Mouse (Mus musculus) neural tube, embryonic 10.5 days (tissue): ENCODE measurements around the gene Zfp811.
"Not testable (repeated sequence)": the region's sequence is repeated elsewhere in the genome, so short reads cannot be mapped to it uniquely, and the experiment has no call there.

ENCODE experiments used
- DNase-seq: peaks from one replicate; pipeline ENCODE4 v3.0.0-alpha.2; 2017; ENCODE audit warnings: low spot score; ENCODE audit errors: extremely low spot score

Zfp811 gene

GRCm38 (mm10) chr17:32809544-32810374 is at the start of gene Zfp811:
Zfp811 (minus strand) TSS chr17:32809931.
- DNase-seq: peak; percentile 75

- not testable (repeated sequence) for DNase-seq
These were observed 47.0 kb upstream of the Zfp811 start for GRCm38 (mm10) chr17:32856713-32857112.

DNA sequence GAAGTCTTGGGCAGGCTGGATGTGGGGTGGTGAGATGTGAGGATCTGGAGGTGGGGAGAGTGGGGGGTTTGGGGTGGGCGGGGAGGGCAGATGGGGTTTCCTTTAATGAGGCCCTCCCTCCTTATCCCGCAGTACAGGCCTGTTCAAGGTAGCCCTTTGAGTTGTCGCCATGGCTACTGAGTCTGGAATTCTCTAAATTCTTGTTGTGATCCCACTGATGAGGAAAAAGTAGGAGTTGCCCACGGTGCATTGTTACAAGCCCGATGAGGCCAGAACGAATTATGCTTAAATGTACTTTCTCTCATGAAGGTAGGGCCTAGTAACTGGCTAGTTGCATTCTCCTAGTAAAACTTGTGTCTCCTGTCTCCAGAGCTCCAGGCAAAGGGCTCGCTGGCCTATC is 41.9 kb upstream of the Zfp811 start:
- no peak for DNase-seq

DNA sequence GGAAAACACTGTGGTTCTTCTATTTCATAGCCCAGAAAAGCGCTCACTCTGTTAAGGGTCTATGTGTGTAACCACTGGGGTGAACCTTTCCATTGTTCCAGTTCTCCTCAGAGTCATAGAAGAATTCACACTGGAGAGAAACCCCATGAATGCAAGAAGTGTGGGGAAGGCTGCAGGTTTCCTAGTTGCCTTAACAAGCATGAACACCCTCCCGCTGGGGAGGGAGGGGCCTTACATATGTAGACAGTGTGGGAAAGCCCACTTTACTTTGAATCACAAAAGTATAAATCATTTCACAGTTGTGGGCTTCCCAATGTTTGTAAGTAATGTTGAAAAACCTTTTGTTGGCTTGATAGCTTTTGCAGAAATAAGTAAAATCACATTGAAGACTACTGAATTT is 31.7 kb upstream of the Zfp811 start:
- peak; percentile 17 for DNase-seq

GRCm38 (mm10) chr17:32839083-32839802 is 29.5 kb upstream of the Zfp811 start:
- DNase-seq: no peak

DNA sequence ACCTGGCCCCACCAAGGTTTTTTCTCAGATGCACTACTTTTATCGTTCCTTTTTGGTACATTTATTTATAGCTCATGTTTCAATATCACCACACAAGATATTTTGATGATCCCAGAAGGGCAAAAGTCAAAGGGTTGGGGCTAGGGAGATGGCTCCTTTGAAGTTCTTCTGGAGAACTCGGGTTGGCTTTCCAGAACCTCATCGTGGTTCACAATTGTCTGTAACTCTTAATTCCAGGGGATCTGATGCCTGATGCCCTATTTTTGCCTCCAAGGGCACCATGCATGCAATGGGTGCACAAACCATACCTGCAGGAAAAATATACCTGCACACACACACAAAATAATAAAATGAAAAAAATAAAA is 20.7 kb upstream of the Zfp811 start:
- no peak for DNase-seq

DNA sequence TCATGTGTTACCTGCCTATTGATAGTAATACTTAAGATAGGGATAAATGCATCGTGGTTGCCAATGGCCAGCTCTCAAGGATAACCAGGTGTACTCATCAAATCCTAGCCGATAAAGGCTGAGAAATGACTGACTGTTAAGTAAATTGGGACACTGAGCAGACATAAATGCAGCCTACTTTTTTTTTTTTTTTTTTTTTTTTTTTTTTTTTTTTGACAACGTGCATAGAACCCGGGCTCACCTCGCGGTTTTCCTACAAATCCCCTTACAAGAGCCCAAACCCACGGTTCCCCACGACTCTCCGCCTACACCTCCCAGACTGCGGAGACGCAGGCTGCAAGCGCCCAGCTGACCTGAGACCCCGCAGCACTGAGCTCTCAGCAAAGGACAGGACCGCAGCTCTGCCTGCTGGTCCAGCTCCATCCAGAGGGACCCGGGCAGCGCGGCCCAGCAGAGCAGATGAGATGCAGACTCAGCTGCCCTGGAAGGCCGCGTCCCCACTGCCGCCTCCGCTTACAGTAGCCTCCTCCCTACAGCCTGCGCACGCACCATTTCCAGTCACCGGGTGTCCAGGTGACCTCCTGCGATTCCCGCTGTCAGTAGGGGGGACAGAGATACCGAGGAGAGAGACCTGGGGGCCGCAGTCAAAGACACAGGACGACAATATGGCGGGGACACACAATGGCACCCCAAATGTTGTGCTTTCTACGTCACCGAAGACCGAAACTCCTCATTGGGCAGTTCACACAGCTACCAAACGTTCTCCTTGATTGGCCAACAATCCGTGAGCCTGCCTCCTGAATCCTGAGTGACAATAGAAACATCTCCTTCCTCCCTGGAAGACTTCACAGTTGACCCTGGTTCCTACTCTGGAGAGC is 20.0 kb upstream of the Zfp811 start, which contains the start of gene Zfp799:
Zfp799 (minus strand) TSS at position 722 of the 878 bp plus-strand sequence.
- DNase-seq: peak; percentile 81

- DNase-seq: no peak
These were observed 6.5 kb upstream of the Zfp811 start for GRCm38 (mm10) chr17:32816074-32816784.

DNA sequence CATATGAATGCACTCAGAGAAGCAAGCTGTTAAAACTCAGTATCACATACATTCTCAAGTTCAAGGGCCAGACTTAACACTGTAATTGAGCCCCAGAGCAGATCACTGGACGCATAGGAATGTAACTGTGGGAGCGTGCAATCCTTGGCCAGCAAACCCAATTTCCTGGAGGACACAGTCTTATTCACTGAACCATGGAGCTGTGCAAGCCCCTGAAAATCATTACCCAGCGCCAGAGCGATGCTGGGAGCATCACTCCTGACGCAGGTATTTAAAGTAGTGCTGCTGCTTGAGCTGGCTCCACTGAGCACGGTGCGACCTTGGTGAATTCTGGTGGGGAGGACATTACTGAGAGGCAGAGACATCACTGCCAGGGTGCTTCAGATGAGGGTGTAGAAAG is 4.4 kb upstream of the Zfp811 start:
- no peak for DNase-seq

DNA sequence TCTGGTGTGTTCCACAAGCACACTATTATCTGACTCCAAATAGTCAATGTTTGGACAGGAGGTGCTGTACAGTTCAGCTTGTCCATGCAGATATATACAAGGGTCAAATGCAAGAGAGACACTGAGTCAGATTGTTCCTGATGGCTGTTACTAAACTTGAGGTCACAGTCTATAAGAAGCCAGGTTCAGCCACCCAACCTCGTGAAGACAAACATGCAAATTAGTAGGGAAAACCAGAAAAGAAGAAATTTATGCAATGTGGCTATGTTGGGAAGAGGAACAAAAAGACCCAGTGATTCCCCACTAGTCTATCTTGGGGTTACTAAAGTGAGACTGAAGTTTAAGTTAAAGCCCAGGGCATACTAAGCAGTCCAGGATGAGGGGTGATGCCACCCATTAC is 917 bp upstream of the Zfp811 start:
- DNase-seq: no peak

- no peak for DNase-seq
These were observed 810 bp downstream of the Zfp811 start for GRCm38 (mm10) chr17:32808921-32809320.

- no peak for DNase-seq
These were observed 20.5 kb downstream of the Zfp811 start for GRCm38 (mm10) chr17:32789244-32789643.

DNA sequence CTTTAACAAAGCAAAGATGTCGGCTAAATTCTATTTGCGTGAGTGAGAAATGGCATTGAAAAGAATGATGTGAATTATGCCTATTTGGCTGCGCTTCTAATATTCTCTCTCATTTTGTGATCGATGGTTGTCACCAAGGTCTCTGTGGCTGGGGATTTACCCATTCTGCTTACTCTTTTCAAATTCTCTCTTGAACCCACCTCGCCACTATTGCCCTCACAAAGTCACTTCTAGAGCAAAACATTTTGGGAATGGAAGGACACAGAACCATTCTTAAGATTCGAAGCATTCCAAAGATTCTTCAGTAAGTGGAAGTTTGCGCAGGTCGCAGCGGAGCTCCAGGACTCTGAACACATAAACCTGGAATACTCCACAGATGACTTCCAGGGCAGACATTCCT is 21.2 kb downstream of the Zfp811 start:
- DNase-seq: peak; percentile 28

DNA sequence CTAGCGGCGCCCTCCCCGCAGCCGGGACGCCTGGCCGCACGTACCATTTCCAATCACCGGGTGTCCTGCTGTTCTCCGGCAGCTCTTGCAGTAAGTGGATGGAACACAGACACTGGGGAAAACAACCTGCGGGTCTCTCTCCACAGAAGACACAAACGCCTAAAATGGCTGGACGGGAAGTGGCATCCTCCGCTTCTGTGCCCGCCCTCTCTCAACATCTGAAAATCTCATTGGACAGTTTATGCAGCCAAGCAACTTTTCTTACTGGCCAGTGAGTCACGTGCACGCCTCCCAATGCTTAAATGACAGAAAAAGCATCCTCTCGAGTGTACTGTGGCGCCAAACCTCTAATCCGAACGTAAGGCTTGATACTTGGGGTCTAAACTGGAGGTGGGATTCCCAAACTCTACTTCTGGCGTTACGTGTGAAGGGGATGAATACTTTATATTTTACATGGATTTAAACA is 21.6 kb downstream of the Zfp811 start, which contains the start of gene Zfp871:
Zfp871 (minus strand) TSS at position 194 of the 466 bp plus-strand sequence.
- peak; percentile 77 for DNase-seq

DNA sequence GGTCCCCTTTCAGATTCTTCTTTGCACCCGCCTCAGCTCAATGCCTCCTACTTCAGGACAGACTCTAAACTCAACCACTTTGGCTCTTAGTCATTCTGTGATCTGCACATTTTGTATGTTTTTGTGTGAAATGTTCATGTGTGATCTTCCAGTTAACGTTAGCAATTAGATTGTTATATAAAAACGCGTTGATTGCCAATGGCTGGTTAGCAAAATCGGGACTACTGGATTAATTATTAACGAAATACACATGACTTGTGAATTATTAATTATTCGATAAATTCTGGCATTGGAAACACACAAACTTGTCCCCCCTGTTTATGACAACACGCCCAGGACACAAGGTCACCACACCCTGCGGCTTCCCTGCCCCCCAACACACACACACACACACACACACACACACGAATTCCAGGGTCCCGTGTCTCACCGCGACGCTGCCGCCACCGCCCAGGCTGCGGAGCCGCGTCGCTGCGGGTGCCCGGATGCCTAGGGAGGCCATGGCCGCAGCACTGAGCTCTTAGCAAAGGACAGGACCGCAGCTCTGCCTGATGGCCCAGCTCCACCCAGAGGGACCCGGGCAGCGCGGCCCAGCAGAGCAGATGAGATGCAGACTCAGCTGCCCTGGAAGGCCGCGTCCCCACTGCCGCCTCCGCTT is 22.2 kb downstream of the Zfp811 start:
- no peak for DNase-seq

DNA sequence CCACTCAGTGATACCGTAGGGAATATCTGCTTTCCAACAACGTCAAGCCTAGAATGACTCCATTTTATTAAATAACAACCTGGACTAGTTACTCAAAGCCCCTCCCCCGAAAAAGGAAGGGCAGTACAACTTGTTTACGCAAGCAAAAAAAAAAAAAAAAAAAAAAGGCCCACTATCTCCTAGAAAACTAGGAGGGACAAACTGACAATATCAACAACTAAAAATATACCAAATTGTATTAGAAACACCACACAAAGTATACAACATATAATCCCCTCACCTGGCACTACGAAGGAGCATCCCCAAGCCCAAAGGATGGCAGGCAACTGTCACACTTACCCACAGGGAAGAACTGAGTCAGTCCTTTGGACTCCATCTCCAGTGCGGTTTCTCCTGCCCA is 22.8 kb downstream of the Zfp811 start:
- DNase-seq: no peak

GRCm38 (mm10) chr17:32785656-32786055 is 24.1 kb downstream of the Zfp811 start:
- no peak for DNase-seq

- no peak for DNase-seq
These were observed 32.2 kb downstream of the Zfp811 start for GRCm38 (mm10) chr17:32777564-32777963.

GRCm38 (mm10) chr17:32771213-32771612 is 38.5 kb downstream of the Zfp811 start:
- DNase-seq: no peak

DNA sequence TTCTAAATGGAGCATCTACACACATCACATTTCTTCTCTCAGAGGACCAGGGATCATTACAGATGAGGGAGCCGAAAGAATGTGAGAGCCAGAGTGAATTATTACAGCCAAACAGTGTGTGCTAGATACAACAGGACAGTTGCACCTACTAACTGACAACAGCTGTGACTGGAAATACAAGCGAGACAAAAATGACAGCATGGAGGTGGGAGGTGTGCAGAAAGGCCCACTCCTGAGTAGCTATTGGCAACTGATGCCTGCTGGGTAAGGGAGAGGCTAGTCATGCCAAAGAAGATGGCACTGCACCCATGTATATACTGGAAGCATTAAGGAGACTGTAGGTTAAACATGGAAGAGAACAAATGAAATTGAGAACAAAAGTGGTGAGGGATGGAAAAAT is 43.3 kb downstream of the Zfp811 start:
- no peak for DNase-seq
